In genomic region chr11:72376562-72376961, GRCm38 (mm10) we compare ENCODE assay signal across 32 mouse cellular contexts. TPM values are rescaled to one million over a fixed set of nuclear protein-coding genes. Genes with fewer than 3 reads are reported as not detected.
DNase-seq lines count a peak whose midpoint lies in the region; ATAC-seq and TF ChIP-seq lines count a peak whose summit lies in the region.
"Had no signal": no experiment of that assay in that cellular context is flagged by ENCODE, and none has a peak within 500 bp of the region (broad histone marks: within the 10 kb centered on the region; RNA-seq: fewer than 3 reads in every experiment).

No protein-coding gene starts in this region.

- H3K27ac ChIP-seq in gastrocnemius, adult 2 months, result peak overlapping the region; percentile 89
- no peak overlapping the region for H3K27ac ChIP-seq in heart, embryonic 15.5 days
- H3K27ac ChIP-seq in intestine, embryonic 15.5 days, result no peak overlapping the region
- H3K27ac ChIP-seq: embryonic facial prominence, embryonic 12.5 days; embryonic facial prominence, embryonic 15.5 days; heart, adult 2 months; hindbrain, embryonic 10.5 days; hindbrain, embryonic 13.5 days had no signal

- TF ChIP-seq CTCF in gastrocnemius, adult 2 months (IDR thresholded peaks at IDR 0.05), result no peak

- H3K4me1 ChIP-seq in heart, embryonic 15.5 days (replicated peaks), result no peaks in the 10 kb centered on the region
- no peaks in the 10 kb centered on the region for H3K4me1 ChIP-seq in intestine, embryonic 15.5 days (replicated peaks)
- H3K4me1 ChIP-seq: embryonic facial prominence, embryonic 15.5 days; hindbrain, embryonic 13.5 days had no signal

- DNase-seq in gastrocnemius, adult 2 months, result no peak
- DNase-seq in gastrocnemius, postnatal 14 days, result no peak
- DNase-seq in heart, postnatal 14 days, result no peak
- DNase-seq in ES-CJ7 (ENCODE audit: low read depth, low spot score) (peak; percentile 66), R1 (ENCODE audit: low read depth, low spot score) (peak; percentile 66)
- no peak for DNase-seq in right cerebral cortex, postnatal 14 days
- DNase-seq: adrenal gland, adult 2 months; adrenal gland, postnatal 14 days; cerebellum, adult 11 months; cerebellum, adult 2 months; cerebellum, adult 9-11 months; cerebellum, postnatal 25 days; forebrain, postnatal 0 days; gastrocnemius, postnatal 36 days; heart, adult 2 months; kidney, adult 2 months had no signal

- no peaks in the 10 kb centered on the region for H3K36me3 ChIP-seq in heart, embryonic 15.5 days
- H3K36me3 ChIP-seq in intestine, embryonic 15.5 days, result no peaks in the 10 kb centered on the region
- H3K36me3 ChIP-seq: embryonic facial prominence, embryonic 12.5 days; embryonic facial prominence, embryonic 15.5 days; G1E; hindbrain, embryonic 10.5 days; hindbrain, embryonic 13.5 days had no signal

- no peak overlapping the region for H3K4me3 ChIP-seq in gastrocnemius, adult 2 months
- no peak overlapping the region for H3K4me3 ChIP-seq in heart, embryonic 15.5 days
- no peak overlapping the region for H3K4me3 ChIP-seq in intestine, embryonic 15.5 days (replicated peaks)
- H3K4me3 ChIP-seq: embryonic facial prominence, embryonic 12.5 days; embryonic facial prominence, embryonic 15.5 days; heart, adult 2 months; hindbrain, embryonic 10.5 days; hindbrain, embryonic 13.5 days had no signal

- no peak overlapping the region for H3K9ac ChIP-seq in heart, embryonic 15.5 days
- H3K9ac ChIP-seq in intestine, embryonic 15.5 days, result no peak overlapping the region
- H3K9ac ChIP-seq: embryonic facial prominence, embryonic 12.5 days; embryonic facial prominence, embryonic 15.5 days; forebrain, postnatal 0 days; hindbrain, embryonic 13.5 days had no signal

- intact Hi-C loops in gastrocnemius, adult 2 months (cut with DNase I), result no loop called here
- intact Hi-C loops in gastrocnemius, postnatal 14 days (cut with DNase I; ENCODE audit: low total_unique reads), result loop anchor here (5.0 kb wide), 1 partner anchor 41 kb away; no protein-coding TSS in a partner anchor
- intact Hi-C loops in heart, postnatal 14 days (cut with DNase I), result no loop called here

- ATAC-seq in heart, embryonic 15.5 days (replicated peaks; ENCODE audit: insufficient number of reproducible peaks, insufficient read depth, low FRiP score, low read depth), result peak; percentile 53; the same call in 1 of the 2 replicates
- ATAC-seq in intestine, embryonic 15.5 days, result no peak
- ATAC-seq: forebrain, embryonic 14.5 days; forebrain, postnatal 0 days; hindbrain, embryonic 16.5 days; inflammation-experienced regulatory T-cells, adult 6 months; intestine, postnatal 0 days had no signal

- H3K4me2 ChIP-seq in heart, embryonic 15.5 days, result no peak overlapping the region
- H3K4me2 ChIP-seq in intestine, embryonic 15.5 days (replicated peaks), result no peak overlapping the region
- H3K4me2 ChIP-seq: embryonic facial prominence, embryonic 12.5 days; embryonic facial prominence, embryonic 15.5 days; heart, embryonic 11.5 days; hindbrain, embryonic 13.5 days had no signal

- no peaks in the 10 kb centered on the region for H3K9me3 ChIP-seq in heart, embryonic 15.5 days (replicated peaks)
- no peaks in the 10 kb centered on the region for H3K9me3 ChIP-seq in intestine, embryonic 15.5 days
- H3K9me3 ChIP-seq: embryonic facial prominence, embryonic 12.5 days; embryonic facial prominence, embryonic 15.5 days; G1E; hindbrain, embryonic 13.5 days had no signal

- no peaks in the 10 kb centered on the region for H3K27me3 ChIP-seq in heart, embryonic 15.5 days
- no peaks in the 10 kb centered on the region for H3K27me3 ChIP-seq in intestine, embryonic 15.5 days (replicated peaks)
- H3K27me3 ChIP-seq: embryonic facial prominence, embryonic 12.5 days; embryonic facial prominence, embryonic 15.5 days; hindbrain, embryonic 13.5 days had no signal

- 64% methylated on average over 2 of the region's 2 CpGs for WGBS in heart, embryonic 15.5 days
- 73% methylated on average over 2 of the region's 2 CpGs for WGBS in intestine, embryonic 15.5 days

RNA-seq across cellular contexts. Expression of gene Tekt1, which starts 14.3 kb away (rescaled TPM):
- 1 to 10 TPM in 1 of 2 experiments, under 1 TPM in 1; 0.33 to 2.6 TPM for total RNA-seq in gastrocnemius, adult 2 months (2021)
- total RNA-seq in gastrocnemius, postnatal 14 days (2021), result under 1 TPM; 0.78 TPM
- 0.72 and 1.1 TPM in 2 replicates for polyA plus RNA-seq in heart, embryonic 15.5 days (2015; fragmentation: Nextera tagmentation; extraction: Ambion mirVana)
- total RNA-seq in heart, postnatal 14 days (2021), result under 1 TPM in 1 of 2 experiments, not detected in 1; 0.26 TPM
- 0.19 and 0.33 TPM in 2 replicates for polyA plus RNA-seq in intestine, embryonic 15.5 days (2015; fragmentation: Nextera tagmentation; extraction: Ambion mirVana)
- total RNA-seq: adrenal gland, postnatal 14 days; G1E; heart, adult 2 months; heart, postnatal 25 days had no signal
- polyA plus RNA-seq: G1E; inflammation-experienced regulatory T-cells, adult 6 months had no signal

RNA-seq across cellular contexts. Expression of gene Smtnl2, which starts 35.0 kb away (rescaled TPM):
- 100 to 1,000 TPM; 238 to 342 TPM for total RNA-seq in gastrocnemius, adult 2 months (2021)
- 100 to 1,000 TPM; 160 to 162 TPM for total RNA-seq in gastrocnemius, postnatal 14 days (2021)
- polyA plus RNA-seq in heart, embryonic 15.5 days (2015; fragmentation: Nextera tagmentation; extraction: Ambion mirVana), result 114 and 133 TPM in 2 replicates
- 10 to 100 TPM; 27.1 to 30.5 TPM for total RNA-seq in heart, postnatal 14 days (2021)
- 41.9 and 45.0 TPM in 2 replicates for polyA plus RNA-seq in intestine, embryonic 15.5 days (2015; fragmentation: Nextera tagmentation; extraction: Ambion mirVana)
- polyA plus RNA-seq: G1E; inflammation-experienced regulatory T-cells, adult 6 months had no signal

RNA-seq across cellular contexts. Expression of gene Ggt6, which starts 58.8 kb away (rescaled TPM):
- total RNA-seq in gastrocnemius, adult 2 months (2021), result 1 to 10 TPM in 1 of 2 experiments, under 1 TPM in 1; 0.67 to 5.5 TPM
- total RNA-seq in gastrocnemius, postnatal 14 days (2021), result under 1 TPM; 0.18 to 0.38 TPM
- polyA plus RNA-seq in heart, embryonic 15.5 days (2015; fragmentation: Nextera tagmentation; extraction: Ambion mirVana), result 0.15 TPM in 1 of 2 replicates, not detected in the other
- total RNA-seq in heart, postnatal 14 days (2021), result under 1 TPM in 1 of 2 experiments, not detected in 1; 0.39 TPM
- polyA plus RNA-seq in intestine, embryonic 15.5 days (2015; fragmentation: Nextera tagmentation; extraction: Ambion mirVana), result 11.5 and 14.4 TPM in 2 replicates
- total RNA-seq: common myeloid progenitor, adult 5-6 weeks; forebrain, postnatal 0 days; granulocyte monocyte progenitor cell, adult 5-6 weeks; heart, adult 2 months had no signal
- polyA plus RNA-seq: forebrain, embryonic 11.5 days; forebrain, embryonic 14.5 days; forebrain, postnatal 0 days; G1E; heart, embryonic 11.5 days; hindbrain, embryonic 10.5 days; hindbrain, embryonic 13.5 days; hindbrain, embryonic 16.5 days; inflammation-experienced regulatory T-cells, adult 6 months had no signal

Comparison
In these comparisons a context has a peak if more than half of its experiments do, and no peak if none do; other contexts are left out.
1. DNase-seq: peak in ES-CJ7 (single experiment) and R1 (single experiment); none in gastrocnemius, adult 2 months (single experiment), gastrocnemius, postnatal 14 days (single experiment), heart, postnatal 14 days (0 of 2) and right cerebral cortex, postnatal 14 days (single experiment).
2. RNA of gene Smtnl2, which starts 35.0 kb away (total RNA-seq): 238 to 342 TPM in gastrocnemius, adult 2 months and 160 to 162 TPM in gastrocnemius, postnatal 14 days; 27.1 to 30.5 TPM in heart, postnatal 14 days; every median in the first group is over 4 times any median in the second.